Mouse (Mus musculus) liver, embryonic 13.5 days (tissue): ENCODE results near the gene Senp1. TPM values are rescaled to one million over a fixed set of nuclear protein-coding genes. Genes with fewer than 3 reads are reported as not detected.
A peak's percentile ranks its signal among the peaks of the same experiment; 100 is the strongest.

ENCODE experiments used
- ATAC-seq: fragments of 200-750 bp; cut with Nextera tagmentation; 2 replicates; pipeline ENCODE4 v1.8.0; 2017; ENCODE audit warnings: low read depth, mild to moderate bottlenecking, moderate number of reproducible peaks, moderate library complexity
- DNase-seq: peaks from one replicate; pipeline ENCODE4 v3.0.0; 2022
- H3K27ac ChIP-seq: fragments of 300-500 bp; sonication (generic); 2 replicates; pipeline ENCODE4 v1.5.1; 2015; ENCODE audit warnings: moderate library complexity, mild to moderate bottlenecking, inconsistent platforms
- H3K27me3 ChIP-seq: fragments of 300-500 bp; sonication (generic); 2 replicates; pipeline ENCODE4 v1.6.1; 2015; ENCODE audit warnings: mild to moderate bottlenecking, inconsistent platforms
- H3K36me3 ChIP-seq: fragments of 300-500 bp; sonication (generic); 2 replicates; pipeline ENCODE4 v1.6.1; 2015; ENCODE audit warnings: mild to moderate bottlenecking, inconsistent platforms
- H3K4me1 ChIP-seq: fragments of 300-500 bp; sonication (generic); replicated peaks from 2 replicates; pipeline ENCODE4 v1.6.1; 2015; ENCODE audit warnings: inconsistent platforms
- H3K4me2 ChIP-seq: fragments of 300-500 bp; sonication (generic); 2 replicates; pipeline ENCODE4 v1.6.1; 2015; ENCODE audit warnings: inconsistent platforms, mild to moderate bottlenecking, moderate library complexity
- H3K4me3 ChIP-seq: fragments of 300-500 bp; sonication (generic); replicated peaks from 2 replicates; pipeline ENCODE4 v1.5.1; 2015; ENCODE audit warnings: mild to moderate bottlenecking, inconsistent platforms
- H3K9ac ChIP-seq: fragments of 300-500 bp; sonication (generic); 2 replicates; pipeline ENCODE4 v1.6.1; 2015; ENCODE audit warnings: mild to moderate bottlenecking, inconsistent platforms
- H3K9me3 ChIP-seq: fragments of 300-500 bp; sonication (generic); replicated peaks from 2 replicates; pipeline ENCODE4 v1.6.1; 2016; ENCODE audit warnings: inconsistent platforms
- WGBS: fragments of 180-500 bp; shearing (Covaris S2); methylation state at CpG from one replicate; pipeline ENCODE4 v1.1.7; 2015; ENCODE audit not compliant: insufficient replicate concordance; 5-methylcytosine and 5-hydroxymethylcytosine counted together
- polyA plus RNA-seq: library from polyadenylated mRNA; unstranded; fragments of >200 nt; fragmentation: Nextera tagmentation; extraction: Ambion mirVana; gene quantifications from 2 replicates; pipeline ENCODE4 v1.2.1, GENCODE M21; 2015

Gene Senp1
- polyA plus RNA-seq, 1 experiment from 2014 or later, result 17.1 TPM

DNA sequence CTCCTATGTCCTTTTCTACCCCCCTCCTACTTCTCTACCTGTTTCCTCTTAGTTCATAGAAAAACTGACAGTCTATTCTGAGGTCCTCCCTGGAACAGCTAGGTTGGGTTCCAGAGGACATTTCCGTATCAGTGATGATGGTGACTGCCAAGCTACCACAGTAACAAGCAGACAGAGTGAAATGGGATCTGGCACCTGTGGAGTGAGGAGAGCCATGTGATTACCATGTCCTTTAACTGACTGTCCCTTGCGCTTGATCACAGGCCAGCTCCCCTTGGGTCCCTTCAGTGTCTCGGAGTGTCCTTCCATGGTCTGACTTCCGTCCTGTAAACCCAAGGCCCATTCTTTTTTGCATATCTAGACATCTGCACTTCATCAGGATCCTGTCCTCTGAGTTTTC is 37.5 kb upstream of the Senp1 start:
- DNase-seq (no peak), ATAC-seq (no peak)
- 89% methylated on average over 4 of the region's 4 CpGs for WGBS
- Histone ChIP-seq H3K36me3 (peaks cover 87% of the 10 kb centered on the region), H3K27ac (no peak overlapping the region), H3K4me1 (no peaks in the 10 kb centered on the region), H3K9me3 (no peaks in the 10 kb centered on the region), H3K9ac (no peak overlapping the region), H3K4me3 (no peak overlapping the region), H3K27me3 (no peaks in the 10 kb centered on the region), H3K4me2 (no peak overlapping the region)

DNA sequence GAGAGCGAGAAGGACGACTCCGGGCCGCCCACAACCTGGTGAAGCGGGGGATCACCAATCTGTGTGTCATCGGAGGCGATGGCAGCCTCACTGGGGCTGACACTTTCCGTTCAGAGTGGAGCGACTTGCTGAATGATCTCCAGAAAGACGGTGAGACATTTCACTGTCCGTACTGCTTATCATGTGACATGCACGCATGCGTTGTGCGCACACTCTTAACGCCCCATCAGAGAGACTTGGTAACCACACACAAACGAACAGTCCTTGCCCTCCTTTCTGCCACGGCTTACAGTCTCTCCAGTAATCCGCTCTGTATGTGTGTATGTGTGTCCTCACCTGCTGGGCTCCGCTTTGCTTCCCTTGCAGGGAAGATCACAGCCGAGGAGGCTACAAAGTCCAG is 27.3 kb upstream of the Senp1 start:
- H3K27me3 ChIP-seq, result no peaks in the 10 kb centered on the region
- peaks cover 85% of the 10 kb centered on the region for H3K36me3 ChIP-seq
- no peak overlapping the region for H3K4me2 ChIP-seq
- no peak for DNase-seq
- no peak overlapping the region for H3K4me3 ChIP-seq
- no peak overlapping the region for H3K27ac ChIP-seq
- H3K9me3 ChIP-seq, result no peaks in the 10 kb centered on the region
- WGBS, result 85% methylated on average over 20 of the region's 20 CpGs
- H3K4me1 ChIP-seq, result peaks cover 24% of the 10 kb centered on the region
- H3K9ac ChIP-seq, result no peak overlapping the region
- ATAC-seq, result no peak

DNA sequence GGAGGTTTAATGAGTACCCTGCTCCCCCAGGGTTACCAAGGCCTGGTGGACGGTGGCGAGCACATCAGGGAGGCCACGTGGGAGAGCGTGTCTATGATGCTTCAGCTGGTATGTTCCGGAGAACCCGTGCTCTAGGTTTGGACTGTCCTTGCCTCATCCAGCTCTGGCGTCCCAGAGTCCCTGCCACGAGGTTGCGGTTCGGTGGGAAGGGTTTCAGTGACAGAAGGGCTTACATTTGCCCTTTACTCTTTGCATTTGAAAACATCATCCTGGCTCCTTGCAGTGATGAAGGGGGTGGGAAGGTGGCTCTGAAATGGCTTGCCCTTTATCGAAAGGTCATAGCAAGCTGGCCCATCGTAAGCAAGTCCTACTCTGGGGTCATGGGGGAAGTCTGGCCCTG is 25.8 kb upstream of the Senp1 start:
- ATAC-seq, result no peak
- Histone ChIP-seq H3K4me3 (no peak overlapping the region), H3K9me3 (no peaks in the 10 kb centered on the region), H3K4me2 (no peak overlapping the region), H3K27me3 (no peaks in the 10 kb centered on the region), H3K27ac (no peak overlapping the region), H3K9ac (no peak overlapping the region), H3K36me3 (peaks cover 74% of the 10 kb centered on the region), H3K4me1 (peaks cover 38% of the 10 kb centered on the region)
- no peak for DNase-seq
- 85% methylated on average over 12 of the region's 12 CpGs for WGBS

DNA sequence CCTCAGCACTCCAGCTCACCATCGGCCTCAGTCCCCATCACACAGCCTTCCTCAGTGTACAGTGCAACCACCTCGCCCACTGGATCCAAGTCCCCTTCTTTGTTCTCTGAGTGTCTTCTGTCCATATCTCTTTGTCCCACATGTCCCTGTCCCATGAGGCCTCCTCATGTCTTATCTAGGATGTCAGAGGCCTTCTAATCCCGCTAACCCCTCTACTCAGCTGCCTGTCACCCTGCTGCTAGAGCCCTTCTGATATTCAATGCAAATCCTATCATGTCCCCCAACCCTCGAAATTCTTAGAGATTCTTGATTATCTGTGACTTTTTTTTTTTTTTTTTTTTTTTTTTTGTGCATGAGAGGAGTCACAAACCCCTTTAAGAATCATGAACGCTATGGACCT is 22.7 kb upstream of the Senp1 start:
- Histone ChIP-seq H3K9ac (no peak overlapping the region; the same call in 1 of the 2 replicates), H3K4me3 (0 out of 2 replicates have a peak overlapping the region, but pooled peaks have one; percentile 21), H3K27me3 (no peaks in the 10 kb centered on the region), H3K9me3 (no peaks in the 10 kb centered on the region), H3K27ac (peak overlapping the region; percentile 79), H3K4me2 (peak overlapping the region; percentile 56), H3K4me1 (peaks cover 53% of the 10 kb centered on the region), H3K36me3 (peaks cover 52% of the 10 kb centered on the region)
- ATAC-seq, result peak; percentile 92
- peak; percentile 65 for DNase-seq
- 16% methylated on average over 5 of the region's 5 CpGs for WGBS

DNA sequence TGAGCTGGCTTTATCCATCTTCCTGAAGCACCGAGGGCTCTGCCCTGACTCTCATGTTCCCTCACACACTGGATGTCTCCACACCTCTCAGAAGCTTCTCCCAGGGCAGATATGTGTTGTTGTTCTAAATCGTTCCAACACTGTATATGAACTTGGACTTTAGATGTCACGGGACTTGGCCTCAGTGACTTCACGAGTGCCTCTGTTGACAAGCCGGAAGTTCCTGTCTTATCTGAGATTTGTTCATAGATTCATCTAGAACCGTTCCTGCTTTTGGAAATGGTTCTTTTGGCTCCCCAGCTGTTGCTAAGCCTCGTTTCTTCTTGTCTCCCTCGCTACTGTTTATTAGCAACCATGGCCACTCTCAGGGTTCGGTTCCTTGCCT is 22.2 kb upstream of the Senp1 start:
- WGBS, result 51% methylated on average over 9 of the region's 9 CpGs
- Histone ChIP-seq H3K9me3 (no peaks in the 10 kb centered on the region), H3K9ac (peak overlapping the region; percentile 26; the same call in 1 of the 2 replicates), H3K27ac (peak overlapping the region; percentile 79), H3K4me1 (peaks cover 57% of the 10 kb centered on the region), H3K4me3 (no peak overlapping the region), H3K36me3 (peaks cover 47% of the 10 kb centered on the region), H3K4me2 (peak overlapping the region; percentile 56), H3K27me3 (no peaks in the 10 kb centered on the region)
- ATAC-seq (no peak), DNase-seq (no peak)

DNA sequence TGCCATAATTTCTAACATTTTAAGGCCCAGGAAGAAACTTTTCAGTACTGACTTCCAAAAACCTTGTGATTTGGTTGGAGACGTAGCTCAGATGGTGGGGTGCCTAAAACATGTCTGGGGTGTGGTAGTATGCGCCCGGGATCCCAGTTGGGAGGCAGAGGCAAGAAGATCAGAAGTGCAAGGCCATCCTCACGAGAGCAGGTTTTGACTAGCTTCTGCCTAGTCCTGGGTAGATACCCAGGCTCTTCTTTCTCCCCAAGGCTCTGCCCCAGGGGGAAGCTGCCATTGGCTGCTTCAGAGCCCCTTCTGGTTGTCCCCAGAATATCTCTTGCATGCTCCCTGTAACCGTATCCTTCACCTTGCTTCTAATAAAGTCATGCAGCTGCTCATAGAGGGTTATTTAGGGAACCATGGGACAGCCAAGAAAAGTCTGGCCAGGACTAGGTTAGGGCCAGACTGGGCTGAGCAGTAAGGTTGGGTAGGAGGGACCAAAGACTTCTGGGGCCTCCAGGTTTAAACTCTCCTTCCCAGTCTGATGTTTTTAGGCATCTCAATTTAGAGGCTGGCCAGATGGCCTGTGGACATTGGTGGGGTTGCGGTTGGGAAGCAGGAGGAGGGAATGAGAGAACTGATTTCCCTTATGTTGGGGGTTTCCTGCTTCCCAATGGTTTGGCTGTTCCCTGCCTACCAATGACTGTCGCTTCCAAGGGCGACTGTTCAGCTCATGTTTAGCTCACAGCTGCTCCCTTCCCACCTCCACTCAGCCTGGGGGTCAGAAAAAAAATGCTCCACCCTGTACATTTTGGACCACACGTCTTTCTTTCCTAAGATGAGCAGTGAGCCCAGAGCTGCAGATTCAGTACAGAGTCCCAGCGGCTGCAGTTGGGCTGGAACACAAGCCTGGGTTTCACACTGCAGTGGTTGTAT is 21.6 kb upstream of the Senp1 start:
- H3K9ac ChIP-seq, result peak overlapping the region; percentile 26; the same call in 1 of the 2 replicates
- H3K36me3 ChIP-seq, result peaks cover 40% of the 10 kb centered on the region
- DNase-seq, result no peak
- peaks cover 63% of the 10 kb centered on the region for H3K4me1 ChIP-seq
- no peak overlapping the region for H3K4me3 ChIP-seq
- ATAC-seq, result no peak
- 77% methylated on average over 10 of the region's 10 CpGs for WGBS
- no peaks in the 10 kb centered on the region for H3K9me3 ChIP-seq
- H3K27ac ChIP-seq, result peak overlapping the region; percentile 79
- H3K27me3 ChIP-seq, result no peaks in the 10 kb centered on the region
- H3K4me2 ChIP-seq, result peak overlapping the region; percentile 56

DNA sequence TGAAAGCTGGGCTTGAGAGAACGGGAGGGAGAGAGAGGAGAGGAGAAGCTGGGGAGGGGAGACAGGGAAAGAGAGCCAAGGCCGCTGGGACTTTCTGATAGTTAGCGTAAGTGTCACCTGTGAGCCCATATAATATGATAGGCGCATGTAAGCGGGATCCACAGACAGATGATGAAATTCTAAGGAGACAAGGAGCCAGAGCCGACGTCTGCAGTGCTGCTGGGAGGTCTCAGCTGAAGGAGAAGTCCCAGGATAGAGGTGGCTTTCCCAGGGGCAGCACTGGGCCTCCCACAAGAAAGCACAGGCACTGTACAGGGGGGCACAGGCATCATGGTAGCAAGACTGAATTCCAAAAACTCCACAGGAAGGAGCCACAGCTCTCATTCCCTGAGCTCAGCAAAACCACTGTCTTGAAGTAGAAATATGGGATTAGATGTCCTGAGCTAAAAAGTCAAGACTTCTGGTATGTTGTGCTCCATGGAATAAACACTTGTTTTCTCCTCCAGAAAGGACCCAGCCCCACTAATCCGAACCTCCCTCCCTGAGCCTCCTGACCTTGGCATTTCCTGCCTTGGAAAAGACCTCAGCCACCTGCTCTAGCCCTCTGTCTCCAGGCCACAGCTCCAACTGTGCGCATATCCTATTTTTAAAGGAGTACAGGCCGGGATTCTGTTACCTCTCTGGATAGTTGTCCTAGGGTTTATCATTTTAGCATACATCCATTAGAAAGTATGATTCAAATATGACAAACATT is 20.7 kb upstream of the Senp1 start:
- DNase-seq (no peak), ATAC-seq (no peak)
- Histone ChIP-seq H3K4me2 (no peak overlapping the region), H3K27ac (peak overlapping the region; percentile 50; the same call in 1 of the 2 replicates), H3K36me3 (peaks cover 32% of the 10 kb centered on the region), H3K27me3 (no peaks in the 10 kb centered on the region), H3K4me1 (peaks cover 70% of the 10 kb centered on the region), H3K9me3 (no peaks in the 10 kb centered on the region), H3K9ac (no peak overlapping the region), H3K4me3 (no peak overlapping the region)
- 85% methylated on average over 10 of the region's 10 CpGs for WGBS

DNA sequence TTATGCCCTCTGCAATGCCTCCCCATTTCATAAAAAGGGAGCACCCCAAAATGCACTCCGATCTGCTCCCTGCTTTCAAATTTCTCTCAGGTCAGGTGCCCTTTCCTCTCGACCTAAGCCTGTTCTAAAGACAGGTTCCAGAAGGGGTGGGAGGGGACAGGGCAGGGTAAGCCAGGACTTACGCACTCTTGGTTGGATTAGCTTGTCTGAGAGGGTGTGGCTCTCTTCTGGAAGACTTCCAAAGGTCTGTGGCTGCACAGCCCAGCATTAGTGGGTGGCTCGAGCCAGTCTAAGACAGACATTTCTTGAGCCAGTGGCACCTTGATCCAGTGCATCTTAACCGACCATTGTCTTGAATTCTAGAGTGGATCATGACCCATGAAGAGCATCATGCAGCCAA is 18.2 kb upstream of the Senp1 start:
- no peaks in the 10 kb centered on the region for H3K27me3 ChIP-seq
- ATAC-seq, result peak; percentile 52
- no peak overlapping the region for H3K9ac ChIP-seq
- H3K36me3 ChIP-seq, result peaks cover 14% of the 10 kb centered on the region
- no peaks in the 10 kb centered on the region for H3K9me3 ChIP-seq
- WGBS, result 41% methylated on average over 5 of the region's 5 CpGs
- no peak for DNase-seq
- H3K4me2 ChIP-seq, result peak overlapping the region; percentile 8; the same call in 1 of the 2 replicates
- peaks cover 81% of the 10 kb centered on the region for H3K4me1 ChIP-seq
- no peak overlapping the region for H3K4me3 ChIP-seq
- no peak overlapping the region for H3K27ac ChIP-seq

DNA sequence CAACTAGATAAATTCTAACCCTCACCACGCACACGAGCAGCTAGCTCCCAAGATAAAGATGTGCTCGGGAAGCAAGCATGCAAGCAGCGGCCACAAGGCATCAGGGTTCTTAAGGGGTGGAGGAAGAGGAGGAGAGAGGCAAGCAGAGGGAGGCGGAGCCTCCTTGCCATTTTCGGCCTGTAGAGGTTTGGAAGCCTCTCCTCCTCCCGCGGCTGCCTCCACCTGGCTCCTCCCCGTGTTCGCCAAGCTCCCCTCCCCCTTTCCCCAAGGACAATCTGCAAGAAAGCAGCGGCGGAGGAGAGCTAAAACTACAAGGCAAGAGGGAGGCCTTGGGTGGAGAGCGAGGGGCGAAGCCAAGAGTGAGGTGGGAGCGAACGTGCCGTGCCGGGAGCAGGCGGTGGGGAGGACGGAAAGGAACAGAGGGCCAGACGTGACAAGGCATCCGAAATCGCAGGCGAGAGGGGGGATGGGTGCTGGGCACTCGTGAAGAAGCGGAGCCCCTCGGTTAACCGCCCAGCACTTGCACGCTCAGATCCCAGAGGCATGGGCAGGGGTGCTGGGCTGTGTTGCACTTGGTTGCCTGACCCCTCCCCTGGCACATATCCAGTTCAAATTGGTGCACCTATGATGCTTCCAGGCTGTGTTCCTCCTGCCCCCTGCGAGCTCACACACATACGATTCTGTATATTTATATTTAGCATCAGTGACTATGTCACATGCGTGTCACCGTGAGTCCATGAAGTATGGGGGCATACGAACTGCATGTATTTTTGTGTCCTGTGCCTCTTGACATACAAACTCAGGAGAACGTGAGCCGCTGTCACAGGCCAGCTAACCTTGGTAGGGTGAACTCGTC is 15.0 kb upstream of the Senp1 start:
- Histone ChIP-seq H3K9ac (peak overlapping the region; percentile 77), H3K4me1 (peaks cover 52% of the 10 kb centered on the region), H3K27me3 (no peaks in the 10 kb centered on the region), H3K9me3 (no peaks in the 10 kb centered on the region), H3K27ac (peak overlapping the region; percentile 78), H3K4me2 (peak overlapping the region; percentile 91), H3K36me3 (peaks cover 9% of the 10 kb centered on the region), H3K4me3 (peak overlapping the region; percentile 71)
- ATAC-seq, result peak; percentile 96
- DNase-seq, result peak; percentile 82
- WGBS, result 2% methylated on average over 37 of the region's 37 CpGs

DNA sequence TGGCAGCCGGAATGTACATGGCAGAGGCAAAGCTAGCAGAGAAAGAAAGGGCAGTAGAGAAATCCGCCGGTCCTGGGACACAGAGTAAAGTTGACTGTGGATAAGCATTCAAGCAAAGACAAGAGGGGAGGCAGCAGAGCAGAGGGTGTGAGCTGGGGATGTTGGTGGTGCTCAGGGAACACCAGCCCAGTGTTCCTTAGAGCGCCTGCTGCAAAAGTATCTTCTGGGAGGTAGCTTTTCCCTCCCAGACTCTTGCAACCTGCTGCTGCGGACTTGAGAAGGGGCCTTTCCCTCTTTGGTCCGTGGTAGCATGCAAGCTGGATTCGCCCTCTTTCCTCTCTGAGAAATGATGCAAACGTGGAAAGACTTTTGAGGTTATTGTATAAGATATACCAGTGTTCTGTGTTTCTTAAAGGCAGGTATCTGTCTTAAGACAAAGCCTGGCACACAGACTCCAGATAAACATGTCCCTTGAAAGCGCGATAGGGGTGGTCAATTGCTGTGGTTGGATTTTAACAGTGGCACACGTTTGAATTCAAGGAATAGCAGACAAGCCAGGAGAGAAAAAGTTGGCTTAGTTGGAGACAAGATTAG is 14.3 kb upstream of the Senp1 start:
- H3K4me1 ChIP-seq, result peaks cover 52% of the 10 kb centered on the region
- H3K27ac ChIP-seq, result peak overlapping the region; percentile 78
- peak overlapping the region; percentile 71 for H3K4me3 ChIP-seq
- no peaks in the 10 kb centered on the region for H3K9me3 ChIP-seq
- ATAC-seq (peak; percentile 35; the same call in 1 of the 2 replicates), DNase-seq (no peak)
- no peaks in the 10 kb centered on the region for H3K27me3 ChIP-seq
- peak overlapping the region; percentile 91 for H3K4me2 ChIP-seq
- H3K9ac ChIP-seq, result peak overlapping the region; percentile 77
- WGBS, result 34% methylated on average over 11 of the region's 11 CpGs
- peaks cover 6% of the 10 kb centered on the region for H3K36me3 ChIP-seq
